Mouse (Mus musculus) small intestine, adult 2 months (tissue): ENCODE data around the gene Kcnk16. TPM values are rescaled to one million over a fixed set of nuclear protein-coding genes. Genes with fewer than 3 reads are reported as not detected.

Source experiments
- H3K27ac ChIP-seq: fragments of 200-500 bp; 2 replicates; pipeline ENCODE4 v1.5.1; 2012; ENCODE audit warnings: low read depth, low read length, control low read depth, inconsistent platforms; ENCODE audit not compliant: insufficient read depth
- H3K27me3 ChIP-seq: fragments of 200-500 bp; 2 replicates; pipeline ENCODE4 v1.6.1; 2012; ENCODE audit warnings: mild to moderate bottlenecking, moderate library complexity, low read length, inconsistent platforms; ENCODE audit not compliant: control insufficient read depth, insufficient read depth
- H3K36me3 ChIP-seq: fragments of 200-500 bp; 2 replicates; pipeline ENCODE4 v1.6.1; 2012; ENCODE audit warnings: mild to moderate bottlenecking, low read length, control low read depth, inconsistent platforms; ENCODE audit not compliant: control insufficient read depth, insufficient read depth
- H3K4me1 ChIP-seq: fragments of 200-500 bp; 2 replicates; pipeline ENCODE4 v1.6.1; 2012; ENCODE audit warnings: low read length, inconsistent platforms, mixed read lengths; ENCODE audit not compliant: control insufficient read depth, insufficient read depth, insufficient read length
- H3K4me3 ChIP-seq: fragments of 200-500 bp; 2 replicates; pipeline ENCODE4 v1.5.1; 2012; ENCODE audit warnings: low read depth, mild to moderate bottlenecking, control low read depth, inconsistent platforms, low read length, moderate library complexity
- CTCF ChIP-seq: fragments of 200-500 bp; IDR thresholded peaks from 2 replicates; pipeline ENCODE4 v1.5.1; 2012; ENCODE audit warnings: low read depth, mild to moderate bottlenecking, control low read depth, inconsistent platforms, low read length, moderate library complexity, mixed read lengths; ENCODE audit not compliant: insufficient replicate concordance, insufficient read length; ENCODE audit errors: extremely low read depth
- POLR2A ChIP-seq: fragments of 200-500 bp; IDR thresholded peaks from 2 replicates; pipeline ENCODE4 v1.6.1; 2012; ENCODE audit warnings: low read depth, mild to moderate bottlenecking, control low read depth, inconsistent platforms, low read length, moderate library complexity
- WGBS: fragments of 180-500 bp; shearing (Covaris S2); methylation state at CpG from one replicate; pipeline ENCODE4 v1.1.7; 2018; 5-methylcytosine and 5-hydroxymethylcytosine counted together
- polyA plus RNA-seq: library from polyadenylated mRNA; depleted of rRNA; stranded (reverse); fragments of >200 nt; gene quantifications from 2 replicates; pipeline ENCODE4 v1.2.3, GENCODE M21; 2012; rRNA removed

The Kcnk16 gene
- polyA plus RNA-seq, 1 experiment: 0.71 TPM

GRCm38 (mm10) chr14:20211754-20212601 is 57.0 kb downstream of the Kcnk16 start:
- 71% methylated on average over 9 of the region's 9 CpGs for WGBS
- no peak overlapping the region for H3K27ac ChIP-seq
- H3K4me1 ChIP-seq: peaks cover 19% of the 10 kb centered on the region; the same call in 1 of the 2 replicates
- no peaks in the 10 kb centered on the region for H3K36me3 ChIP-seq
- no peaks in the 10 kb centered on the region for H3K27me3 ChIP-seq
- H3K4me3 ChIP-seq: no peak overlapping the region
- TF ChIP-seq CTCF (no peak), POLR2A (no peak)

Other genes with a start within 250 kb of the Kcnk16 start
- gene Saysd1, start 130.7 kb downstream of the Kcnk16 start, polyA plus RNA-seq: 5.7 and 8.3 TPM in 2 replicates
- gene Kcnk5, start 87.4 kb downstream of the Kcnk16 start, polyA plus RNA-seq: 13.9 and 48.0 TPM in 2 replicates
- 6.8 and 12.2 TPM in 2 replicates for gene Nudt13, start 25.5 kb upstream of the Kcnk16 start, polyA plus RNA-seq
- 4.8 and 8.2 TPM in 2 replicates for gene Ecd, start 78.9 kb upstream of the Kcnk16 start, polyA plus RNA-seq
- gene Fam149b, start 79.0 kb upstream of the Kcnk16 start, polyA plus RNA-seq: 9.3 and 17.0 TPM in 2 replicates
- gene Dnajc9, start 119.7 kb upstream of the Kcnk16 start, polyA plus RNA-seq: 15.1 and 21.1 TPM in 2 replicates
- 22.4 and 28.1 TPM in 2 replicates for gene Mrps16, start 124.4 kb upstream of the Kcnk16 start, polyA plus RNA-seq
- not detected in 2 replicates for gene Cfap70, start 183.0 kb upstream of the Kcnk16 start, polyA plus RNA-seq
- 37.3 and 55.7 TPM in 2 replicates for gene Anxa7, start 210.9 kb upstream of the Kcnk16 start, polyA plus RNA-seq
- 0.09 and 0.22 TPM in 2 replicates for gene Mss51, start 227.7 kb upstream of the Kcnk16 start, polyA plus RNA-seq